ENCODE assay signal across 8 mouse cellular contexts in genomic region chr10:24754251-24754835, GRCm38 (mm10). TPM values are rescaled to one million over a fixed set of nuclear protein-coding genes. Genes with fewer than 3 reads are reported as not detected.
A peak's percentile ranks its signal among the peaks of the same experiment; 100 is the strongest.
DNase-seq lines count a peak whose midpoint lies in the region; ATAC-seq lines count a peak whose summit lies in the region.

No protein-coding gene starts in this region.

- H3K4me3 ChIP-seq in kidney, embryonic 15.5 days (replicated peaks), result peak overlapping the region; percentile 35
- H3K4me3 ChIP-seq in hindbrain, embryonic 15.5 days, result peak overlapping the region; percentile 13

- H3K9ac ChIP-seq in kidney, embryonic 15.5 days, result no peak overlapping the region
- H3K9ac ChIP-seq in hindbrain, embryonic 15.5 days, result no peak overlapping the region

- DNase-seq in kidney, adult 8-10 months, result no peak
- peak; percentile 66 for DNase-seq in thymus, postnatal 14 days
- no peak for DNase-seq in cerebellum, adult 11 months
- no peak for DNase-seq in urinary bladder, postnatal 25 days (ENCODE audit: low spot score)

- no peaks in the 10 kb centered on the region for H3K9me3 ChIP-seq in kidney, embryonic 15.5 days (replicated peaks)
- H3K9me3 ChIP-seq in hindbrain, embryonic 15.5 days, result no peaks in the 10 kb centered on the region

- no peaks in the 10 kb centered on the region for H3K27me3 ChIP-seq in kidney, embryonic 15.5 days
- no peaks in the 10 kb centered on the region for H3K27me3 ChIP-seq in hindbrain, embryonic 15.5 days

- no peaks in the 10 kb centered on the region for H3K4me1 ChIP-seq in kidney, embryonic 15.5 days
- no peaks in the 10 kb centered on the region for H3K4me1 ChIP-seq in hindbrain, embryonic 15.5 days (replicated peaks)

- no peak for ATAC-seq in kidney, embryonic 15.5 days (replicated peaks; ENCODE audit: low FRiP score)
- ATAC-seq in activated CD4-positive, CD25-positive, alpha-beta regulatory T cell, adult 4 months, result peak; percentile 90
- no peak for ATAC-seq in hindbrain, embryonic 15.5 days (ENCODE audit: low FRiP score, low read depth)
- ATAC-seq in megakaryocyte progenitor cell, adult 5-6 weeks (replicated peaks; ENCODE audit: poor library complexity), result peak; percentile 14

- WGBS in kidney, embryonic 15.5 days, result 43% methylated on average over 11 of the region's 11 CpGs
- 53% methylated on average over 11 of the region's 11 CpGs for WGBS in hindbrain, embryonic 15.5 days

- no peaks in the 10 kb centered on the region for H3K36me3 ChIP-seq in kidney, embryonic 15.5 days
- no peaks in the 10 kb centered on the region for H3K36me3 ChIP-seq in hindbrain, embryonic 15.5 days

- H3K27ac ChIP-seq in kidney, embryonic 15.5 days, result no peak overlapping the region
- H3K27ac ChIP-seq in hindbrain, embryonic 15.5 days (replicated peaks), result no peak overlapping the region

- peak overlapping the region; percentile 46 for H3K4me2 ChIP-seq in kidney, embryonic 15.5 days
- H3K4me2 ChIP-seq in hindbrain, embryonic 15.5 days, result peak overlapping the region; percentile 44

RNA-seq across cellular contexts. Expression of gene Enpp1, which starts 42.4 kb away (rescaled TPM):
- 3.9 and 4.1 TPM in 2 replicates for polyA plus RNA-seq in kidney, embryonic 15.5 days (2015; fragmentation: Nextera tagmentation; extraction: Ambion mirVana)
- 10 to 100 TPM; 12.1 to 13.2 TPM for polyA plus RNA-seq in activated CD4-positive, CD25-positive, alpha-beta regulatory T cell, adult 4 months (2017; shearing (Covaris generic))
- polyA plus RNA-seq in hindbrain, embryonic 15.5 days (2015; fragmentation: Nextera tagmentation; extraction: Ambion mirVana), result 3.7 and 4.1 TPM in 2 replicates
- total RNA-seq in megakaryocyte progenitor cell, adult 5-6 weeks (2015), result 3.7 and 5.9 TPM in 2 replicates
- 1.6 and 3.5 TPM in 2 replicates for total RNA-seq in megakaryocyte progenitor cell, adult 5-6 weeks (2017)

Comparison
In these comparisons a context has a peak if more than half of its experiments do, and no peak if none do; other contexts are left out.
1. ATAC-seq: peak in activated CD4-positive, CD25-positive, alpha-beta regulatory T cell, adult 4 months (single experiment) and megakaryocyte progenitor cell, adult 5-6 weeks (single experiment); none in kidney, embryonic 15.5 days (single experiment) and hindbrain, embryonic 15.5 days (single experiment).